Mouse (Mus musculus) adrenal gland, postnatal 14 days (tissue): ENCODE data around the gene Samd8. TPM values are rescaled to one million over a fixed set of nuclear protein-coding genes. Genes with fewer than 3 reads are reported as not detected.
A peak's percentile ranks its signal among the peaks of the same experiment; 100 is the strongest.

Experiments used
- DNase-seq: peaks from one replicate; pipeline ENCODE4 v3.0.0; 2021; ENCODE audit warnings: mixed read lengths
- total RNA-seq: library from RNA; stranded (reverse); gene quantifications from 2 replicates; pipeline ENCODE4 v1.2.3, GENCODE M21; 2021

Gene Samd8
- total RNA-seq, 1 experiment from 2014 or later, result 36.9 TPM

DNA sequence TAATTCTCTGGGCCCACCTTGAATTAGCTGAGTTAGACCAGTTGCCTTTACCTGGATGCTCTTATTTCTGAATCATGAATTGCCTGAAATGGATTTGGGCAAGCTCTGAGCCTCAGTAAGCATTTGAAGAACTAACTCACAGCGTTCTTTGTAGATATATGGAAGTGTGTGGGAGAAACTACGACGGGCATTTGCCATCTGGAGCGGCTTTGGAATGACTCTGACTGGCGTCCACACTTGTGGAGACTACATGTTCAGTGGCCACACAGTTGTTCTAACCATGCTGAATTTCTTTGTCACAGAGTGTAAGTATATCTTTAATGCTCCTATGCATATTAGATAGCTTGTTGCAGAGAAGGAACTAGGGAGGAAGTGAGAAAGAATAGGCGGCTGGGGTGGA, 41.9 kb downstream of the Samd8 start:
- no peak for DNase-seq

DNA sequence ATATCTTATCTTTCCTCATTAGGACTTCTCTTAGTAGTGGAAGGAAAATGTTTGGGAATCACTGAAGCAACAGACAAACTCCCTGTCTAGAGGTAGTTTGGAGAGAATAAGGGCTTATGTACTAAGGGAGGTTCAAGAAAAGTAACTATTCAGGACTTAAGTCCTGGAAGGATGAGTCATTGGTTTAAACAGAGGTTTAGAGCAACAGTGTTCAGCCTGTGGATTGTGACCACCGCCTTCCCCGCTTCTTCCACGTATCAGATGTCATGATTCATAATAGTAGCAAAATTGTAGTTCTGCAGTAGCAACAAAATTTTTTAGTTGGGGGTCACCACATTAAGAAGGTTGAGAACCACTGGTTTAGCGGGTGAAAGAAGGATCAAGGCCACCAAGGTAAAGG, 50.3 kb downstream of the Samd8 start:
- no peak for DNase-seq

DNA sequence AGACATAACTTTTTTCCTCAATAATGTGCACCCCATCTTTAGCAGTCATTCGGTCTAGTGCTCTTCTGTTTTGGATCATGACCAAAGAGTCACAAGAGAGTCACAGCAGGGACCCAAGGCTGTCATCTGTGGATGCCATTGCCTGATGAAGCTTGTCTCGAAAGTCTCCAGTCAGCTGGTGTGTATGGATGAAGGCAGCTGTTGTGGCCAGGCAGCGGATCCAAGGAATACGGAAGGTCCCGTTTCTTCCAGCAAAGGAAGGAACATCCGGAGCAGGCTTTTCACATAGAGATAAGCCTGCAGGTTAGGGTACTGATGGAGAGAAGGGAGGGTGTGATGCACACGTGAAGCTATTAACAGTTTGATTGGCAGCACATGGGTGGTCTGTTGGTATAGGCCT, 51.3 kb downstream of the Samd8 start:
- DNase-seq, result no peak

DNA sequence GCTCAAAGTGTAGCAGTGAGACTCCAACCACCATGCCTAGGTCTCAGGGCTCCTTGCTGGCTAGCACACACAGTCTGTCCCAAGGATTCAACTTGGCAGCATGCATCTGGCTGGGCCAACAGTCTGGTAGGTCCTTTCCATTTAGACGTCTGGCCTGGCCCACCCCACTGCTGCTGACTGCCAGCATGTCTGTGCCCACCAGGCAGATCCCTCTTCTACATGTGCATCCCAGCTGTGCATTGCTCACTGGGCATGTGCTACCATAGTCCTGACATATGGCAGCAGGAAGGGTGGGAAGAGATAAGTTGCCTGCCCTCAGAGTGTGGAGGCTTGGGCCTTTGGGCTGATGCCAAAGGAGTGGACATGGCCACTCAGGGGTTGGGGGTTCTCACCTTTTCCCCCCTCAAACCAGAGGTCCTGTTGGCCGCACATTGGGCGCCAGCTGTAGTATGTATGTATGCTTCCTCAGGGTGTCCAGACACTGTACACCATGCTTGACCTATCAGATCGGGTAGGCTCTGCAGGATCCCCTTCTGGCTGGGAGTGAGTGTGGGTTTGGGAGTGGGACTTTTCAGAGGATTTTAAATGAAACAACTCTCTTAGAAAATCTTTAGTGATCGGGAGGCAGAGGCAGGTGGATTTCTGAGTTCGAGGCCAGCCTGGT, 52.3 kb downstream of the Samd8 start:
- DNase-seq, result no peak

DNA sequence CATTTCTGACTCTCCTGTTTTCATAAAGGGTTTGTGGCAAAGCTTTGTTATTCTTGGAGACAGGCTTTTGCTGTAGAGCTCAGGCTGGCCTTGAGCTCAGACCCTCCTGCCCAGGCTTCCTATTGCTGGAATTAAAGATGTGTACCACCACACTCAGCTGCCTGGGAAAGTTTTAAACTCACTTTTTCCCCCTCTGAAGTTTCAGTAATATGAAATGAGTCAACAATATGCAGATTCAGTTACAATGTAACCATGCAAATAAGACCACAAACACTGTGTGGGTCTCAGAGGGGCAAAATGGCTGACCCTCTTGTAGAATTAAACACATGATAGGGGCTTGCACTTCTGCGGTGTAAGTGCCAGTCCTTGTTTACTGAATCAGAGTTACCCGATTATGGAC, 55.9 kb downstream of the Samd8 start:
- DNase-seq, result no peak

DNA sequence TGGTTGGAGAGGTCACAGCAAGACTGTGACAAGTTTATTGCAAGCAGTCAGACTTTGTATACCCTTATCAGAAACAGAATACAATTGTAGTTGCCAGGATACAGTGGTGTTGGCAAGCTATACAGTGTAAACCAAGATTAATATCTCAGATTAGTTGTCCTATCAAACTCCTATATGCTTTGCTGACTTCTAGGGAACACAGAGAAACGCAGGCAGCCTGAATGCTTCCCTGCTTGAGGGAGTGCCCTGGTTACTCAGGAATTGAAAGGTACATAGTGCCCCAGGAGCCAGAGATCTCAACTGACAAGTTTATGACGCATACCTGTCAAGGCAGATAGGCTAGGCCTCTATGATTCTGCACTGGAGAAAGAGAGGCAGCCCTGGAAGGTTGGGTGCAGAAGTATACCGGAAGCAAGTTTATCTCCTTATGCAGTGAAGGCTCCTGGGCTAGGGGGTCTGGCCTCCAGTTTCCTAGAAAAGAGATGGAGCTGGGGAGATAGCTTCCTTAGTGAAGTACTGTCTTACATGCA, 56.4 kb downstream of the Samd8 start:
- DNase-seq, result no peak

DNA sequence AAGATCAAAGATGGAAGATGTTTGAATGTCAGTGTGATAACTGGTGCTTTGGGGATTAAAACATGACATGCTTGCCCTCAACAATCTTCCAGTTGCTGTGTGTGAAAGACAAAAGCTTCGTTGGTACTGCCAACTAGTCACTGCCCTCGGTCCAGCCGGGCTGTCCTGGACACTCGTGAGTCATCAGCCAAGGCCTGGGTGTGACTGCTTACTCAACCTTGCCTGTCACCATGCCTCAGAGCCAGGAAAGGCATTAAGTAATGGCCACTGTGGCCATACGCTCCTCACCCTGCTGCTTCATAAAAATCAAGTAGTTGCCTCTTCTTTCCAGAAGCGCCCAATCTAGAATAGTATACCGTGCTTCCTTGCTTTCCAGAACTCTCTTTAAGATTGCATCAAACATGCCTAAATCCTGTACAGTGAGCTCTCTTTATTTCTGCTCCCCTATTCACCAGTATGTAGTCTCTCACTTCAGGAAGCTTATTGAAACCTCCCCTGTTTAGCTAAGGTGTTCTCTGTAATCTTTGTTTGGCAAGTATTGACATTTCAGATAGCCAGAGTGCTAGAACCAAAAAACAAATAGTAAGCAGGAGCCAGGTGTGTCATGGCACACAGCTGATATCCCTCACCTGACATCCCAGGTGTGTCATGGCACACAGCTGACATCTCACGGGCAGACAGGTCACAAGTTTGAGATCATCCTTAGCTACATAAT, 58.0 kb downstream of the Samd8 start:
- DNase-seq, result peak; percentile 84

DNA sequence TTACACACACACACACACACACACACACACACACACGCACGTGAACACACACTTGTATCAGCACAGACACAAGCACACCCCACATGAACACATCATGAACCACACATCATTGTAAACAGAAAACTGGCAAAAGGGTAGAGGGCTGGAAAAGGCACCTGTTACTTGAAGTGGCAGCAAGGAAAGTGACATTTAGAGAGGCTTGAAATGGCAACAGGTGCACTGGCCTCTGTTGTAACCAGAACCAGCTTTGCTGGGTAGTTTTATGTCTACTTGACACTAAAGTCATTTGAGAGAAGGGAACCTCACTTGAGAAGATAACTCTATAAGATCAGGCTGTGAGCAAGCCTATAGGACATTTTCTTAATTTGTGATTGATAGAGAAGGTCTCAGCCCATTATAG, 59.1 kb downstream of the Samd8 start:
- DNase-seq, result no peak

DNA sequence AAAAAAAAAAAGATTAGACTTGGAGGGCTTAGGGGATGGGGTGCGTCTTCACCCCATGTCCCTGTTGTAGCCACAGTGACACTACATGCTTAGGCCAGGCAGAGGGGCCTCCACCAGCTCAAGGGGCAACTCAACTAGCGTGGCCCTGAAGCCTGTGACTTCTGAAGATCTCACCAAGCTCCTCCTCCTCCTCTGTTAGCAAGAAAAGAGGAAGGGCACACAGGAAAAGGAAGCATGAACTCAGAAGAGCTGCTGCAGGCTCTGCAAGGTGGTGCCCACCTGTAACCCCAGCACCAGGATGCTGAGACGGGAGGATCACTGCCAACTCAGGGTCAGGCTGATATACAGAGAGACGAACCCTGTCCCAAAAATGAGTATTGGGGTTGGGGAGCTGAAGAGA, 61.0 kb downstream of the Samd8 start:
- DNase-seq, result no peak

DNA sequence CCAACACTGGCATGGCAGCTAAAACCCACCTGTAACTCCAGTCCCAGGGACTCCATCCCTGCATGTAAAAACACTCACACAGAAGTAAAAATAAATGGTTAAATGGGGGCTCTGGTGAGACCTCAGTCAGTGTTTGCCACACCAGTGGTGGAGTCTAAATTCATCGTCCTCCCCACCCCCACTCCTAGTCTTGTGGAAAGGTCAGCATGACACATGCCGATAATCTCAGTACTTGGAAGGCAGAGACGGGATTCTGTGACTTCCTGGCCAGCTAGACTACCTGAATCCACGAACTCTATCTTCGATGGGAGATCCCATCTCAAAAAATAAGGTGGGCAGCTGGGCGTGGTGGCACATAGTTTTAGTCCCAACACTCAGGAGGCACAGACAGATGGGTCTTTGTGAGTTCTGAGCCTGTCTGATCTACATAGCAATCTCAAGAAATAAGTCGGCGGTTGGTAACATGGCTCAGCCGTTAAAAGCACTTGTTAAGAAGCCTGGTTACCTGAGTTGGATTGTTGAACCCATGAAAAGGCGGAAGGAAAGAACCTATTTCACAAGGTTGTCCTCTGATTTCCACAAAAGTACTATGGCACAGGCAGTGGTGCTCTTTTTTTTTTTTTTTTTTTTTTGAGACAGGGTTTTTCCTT, 61.5 kb downstream of the Samd8 start:
- peak; percentile 43 for DNase-seq

DNA sequence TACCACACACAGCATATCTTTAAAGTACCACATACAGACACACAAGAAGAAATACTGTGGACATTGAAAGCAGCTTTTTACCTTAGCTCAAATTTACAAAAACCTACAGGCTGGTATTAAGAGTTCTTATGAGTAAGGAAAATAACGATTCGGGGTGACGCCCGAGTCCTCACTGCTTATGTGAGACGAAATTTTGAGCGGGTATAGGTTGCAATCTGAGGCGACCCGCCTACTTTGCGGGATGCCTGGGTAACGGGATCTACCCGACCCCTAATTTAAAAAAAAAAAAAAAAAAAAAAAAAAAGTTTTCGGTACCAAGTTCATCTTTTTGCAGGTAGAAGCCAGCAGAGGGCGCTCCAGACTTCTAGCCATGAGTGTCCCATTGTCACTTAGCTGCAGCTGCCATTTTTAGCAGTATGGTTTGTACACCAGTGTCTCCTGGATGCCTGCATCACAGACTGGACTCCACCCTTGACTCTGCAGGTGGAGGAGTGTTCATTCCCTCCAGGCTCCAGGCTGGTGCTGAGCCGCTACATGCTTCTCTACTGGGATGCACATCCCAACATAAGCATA, 62.3 kb downstream of the Samd8 start:
- peak; percentile 86 for DNase-seq

DNA sequence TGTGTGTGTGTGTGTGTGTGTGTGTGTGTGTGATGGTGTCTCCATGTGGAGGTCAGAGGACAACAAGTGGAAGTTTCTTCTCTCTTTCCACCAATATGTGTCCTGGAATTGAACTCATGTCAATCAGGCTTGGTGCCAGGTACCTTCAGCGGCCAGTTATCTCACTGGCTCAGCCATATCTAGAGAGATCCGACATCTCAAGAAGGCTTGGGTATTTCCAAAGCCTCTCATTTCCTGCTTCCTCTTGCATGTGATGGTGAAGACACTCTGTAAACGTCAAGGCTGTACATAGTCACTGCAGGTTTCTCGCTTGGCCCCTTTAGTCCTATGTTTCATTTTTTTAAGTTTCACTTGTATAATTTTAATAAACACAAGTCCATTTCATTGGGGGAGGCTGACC, 62.9 kb downstream of the Samd8 start:
- no peak for DNase-seq

DNA sequence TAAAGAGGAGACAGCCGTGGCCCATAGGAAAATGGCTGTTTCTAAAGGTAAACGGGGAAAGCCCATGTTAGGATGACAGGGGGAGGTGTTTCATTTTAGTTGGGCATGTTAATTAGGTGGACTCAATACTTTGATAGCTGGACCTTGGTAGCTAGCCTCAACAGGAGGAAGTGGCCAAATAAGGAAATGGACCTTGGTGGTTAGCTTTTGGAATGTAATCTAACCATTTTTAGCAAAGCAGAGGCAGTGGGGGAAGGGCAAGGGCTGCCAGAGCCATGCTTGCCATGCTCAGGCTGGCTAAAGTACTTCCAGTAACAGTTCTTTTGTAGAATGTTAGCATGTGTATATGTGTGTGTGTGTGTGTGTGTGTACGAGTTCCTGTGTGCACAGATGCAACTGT, 63.5 kb downstream of the Samd8 start:
- peak; percentile 63 for DNase-seq

DNA sequence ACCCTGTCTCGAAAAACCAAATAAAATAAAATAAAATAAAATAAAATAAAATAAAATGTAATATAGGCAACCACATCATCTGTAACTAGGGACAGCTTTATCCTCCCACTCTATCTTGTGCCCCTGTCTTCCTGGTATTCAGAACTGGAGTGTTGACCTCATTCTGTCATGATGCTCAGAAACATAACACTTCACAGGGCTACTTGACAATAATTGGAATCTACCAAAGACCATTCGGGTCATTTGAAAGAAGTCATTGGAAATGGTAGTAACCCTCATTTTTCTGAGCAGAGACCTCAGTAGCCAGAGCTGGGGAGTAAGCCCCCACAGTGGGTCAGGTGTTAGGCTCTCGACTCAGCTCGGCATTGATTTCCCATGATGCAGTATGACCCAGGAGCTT, 64.3 kb downstream of the Samd8 start:
- no peak for DNase-seq

DNA sequence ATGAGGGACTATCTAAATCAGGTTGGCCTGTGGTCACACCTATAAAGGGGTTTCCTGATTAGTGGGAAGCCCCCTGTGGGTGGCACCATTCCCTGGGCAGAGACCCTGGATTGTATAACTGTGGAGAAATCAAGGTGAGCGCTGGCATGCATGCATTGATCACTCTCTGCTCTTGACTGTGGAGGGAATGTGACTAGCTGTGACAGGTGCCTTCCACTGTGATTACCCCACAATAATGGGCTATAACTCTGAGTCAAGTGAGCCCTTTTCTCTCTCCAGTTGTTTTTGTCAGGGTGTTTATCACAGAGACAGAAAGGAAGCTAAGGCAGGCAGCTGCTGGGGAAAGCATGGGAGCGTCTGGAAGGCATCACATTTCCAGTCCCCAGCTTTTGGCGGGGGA, 65.9 kb downstream of the Samd8 start:
- no peak for DNase-seq

DNA sequence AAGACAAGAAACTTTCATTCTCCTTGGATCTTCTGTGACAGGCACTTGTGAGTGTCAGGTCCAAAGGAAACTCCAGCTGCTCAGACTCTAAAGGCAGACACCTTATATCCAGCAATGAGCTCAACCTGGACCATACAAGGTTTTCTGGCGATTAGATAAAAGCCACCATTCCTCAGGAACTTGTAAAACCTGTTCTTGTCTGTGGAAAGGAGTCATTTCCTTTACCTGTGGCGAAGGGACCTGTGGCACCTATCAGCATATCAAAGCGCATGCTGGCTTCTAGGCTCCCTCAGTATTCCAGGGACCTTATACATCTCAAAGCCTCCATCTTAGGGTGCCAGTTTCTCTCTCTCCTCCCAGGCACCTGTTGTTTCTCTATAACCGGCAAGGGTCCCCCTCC, 67.1 kb downstream of the Samd8 start:
- DNase-seq, result no peak

DNA sequence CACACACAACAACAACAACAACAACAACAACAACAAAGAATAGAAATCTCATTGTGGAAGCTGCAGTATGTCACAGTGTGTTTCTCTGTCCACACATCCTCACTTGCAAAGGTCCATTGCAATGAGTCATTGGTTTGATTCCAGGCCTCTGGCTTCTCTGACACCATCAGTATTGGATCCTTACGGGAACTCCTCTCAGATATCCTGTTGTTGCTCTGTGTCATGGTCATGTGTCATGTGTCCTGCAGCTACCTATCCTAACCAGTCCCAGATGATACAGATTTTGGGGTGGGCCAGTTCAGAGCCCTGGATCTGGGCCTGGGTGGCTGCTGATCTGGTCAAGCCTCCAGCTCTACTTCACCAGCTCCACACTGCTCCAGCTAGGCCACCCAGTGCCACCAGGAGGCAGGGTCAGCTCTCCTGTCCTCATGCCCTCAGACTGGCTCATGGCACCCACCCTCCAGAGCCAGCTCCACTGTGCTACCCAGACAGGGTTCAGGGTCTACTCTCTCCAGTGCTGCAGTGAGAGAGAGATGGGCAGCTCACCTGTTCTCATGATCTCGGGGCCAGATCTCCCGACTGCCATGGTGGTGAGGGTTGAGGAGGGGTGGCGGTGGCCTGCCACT, 70.7 kb downstream of the Samd8 start:
- peak; percentile 21 for DNase-seq

DNA sequence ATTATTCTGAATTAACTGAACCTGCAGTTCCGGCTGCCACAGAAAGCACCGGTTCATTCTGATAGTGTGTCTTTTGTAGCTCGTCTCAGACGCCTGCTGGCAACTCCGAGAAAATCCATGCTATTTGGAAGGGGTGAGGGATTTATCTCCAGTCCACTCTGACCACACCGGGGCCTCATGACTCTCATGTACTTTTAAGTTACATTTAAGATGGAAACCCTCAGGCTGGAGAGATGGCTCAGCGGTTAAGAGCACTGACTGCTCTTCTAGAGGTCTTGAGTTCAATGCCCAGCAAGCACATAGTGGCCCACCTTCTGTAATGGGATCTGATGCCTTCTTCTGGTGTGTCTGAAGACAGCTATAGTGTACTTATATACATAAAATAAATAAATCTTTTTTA, 72.0 kb downstream of the Samd8 start:
- no peak for DNase-seq

DNA sequence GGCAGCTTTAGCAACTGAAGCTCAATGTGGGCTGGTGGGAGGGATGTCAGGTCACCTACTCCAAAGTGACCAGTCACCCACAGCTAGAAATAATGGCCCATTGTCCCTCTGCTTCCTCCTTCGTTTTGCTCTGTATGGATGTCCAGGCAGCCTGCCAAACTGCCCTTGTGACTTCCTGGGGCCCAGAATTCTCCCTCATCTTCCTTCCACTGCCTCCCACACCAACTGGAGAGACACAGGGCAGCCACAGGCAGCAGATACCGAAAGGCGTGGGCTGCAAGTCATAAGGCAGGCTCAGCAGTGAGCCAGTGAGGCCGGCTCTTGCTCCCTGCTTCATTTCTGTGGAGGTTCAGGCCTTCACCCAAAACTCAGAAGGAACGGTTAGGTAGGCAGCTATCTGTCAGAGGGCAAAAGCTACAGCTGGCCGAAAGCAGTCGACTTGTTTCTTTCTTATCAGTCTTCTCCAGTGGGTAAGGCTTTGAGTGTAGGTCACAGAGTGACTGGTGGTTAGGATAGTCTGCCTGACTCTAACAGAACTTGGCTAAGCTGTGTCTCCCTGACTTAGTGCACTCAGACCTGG, 72.6 kb downstream of the Samd8 start:
- peak; percentile 84 for DNase-seq

DNA sequence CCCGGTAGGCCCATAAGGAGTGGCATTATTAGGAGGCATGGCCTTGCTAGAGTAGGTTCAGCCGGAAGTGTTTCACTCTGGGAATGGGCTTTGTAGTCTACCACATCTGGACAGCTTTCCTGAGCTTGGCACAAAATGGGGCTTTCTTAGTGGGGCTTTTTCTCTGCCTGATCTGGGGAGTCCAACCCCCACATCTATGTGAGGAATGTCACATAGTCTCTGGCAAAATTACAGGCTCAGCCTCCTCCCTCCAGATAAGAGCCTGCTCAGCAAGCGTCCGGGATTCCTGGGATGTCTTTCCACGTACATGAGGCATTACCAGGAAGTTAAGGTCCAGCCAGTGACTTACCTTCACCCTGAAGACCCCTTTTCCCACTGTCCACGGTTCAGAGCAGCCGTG, 73.6 kb downstream of the Samd8 start:
- no peak for DNase-seq

DNA sequence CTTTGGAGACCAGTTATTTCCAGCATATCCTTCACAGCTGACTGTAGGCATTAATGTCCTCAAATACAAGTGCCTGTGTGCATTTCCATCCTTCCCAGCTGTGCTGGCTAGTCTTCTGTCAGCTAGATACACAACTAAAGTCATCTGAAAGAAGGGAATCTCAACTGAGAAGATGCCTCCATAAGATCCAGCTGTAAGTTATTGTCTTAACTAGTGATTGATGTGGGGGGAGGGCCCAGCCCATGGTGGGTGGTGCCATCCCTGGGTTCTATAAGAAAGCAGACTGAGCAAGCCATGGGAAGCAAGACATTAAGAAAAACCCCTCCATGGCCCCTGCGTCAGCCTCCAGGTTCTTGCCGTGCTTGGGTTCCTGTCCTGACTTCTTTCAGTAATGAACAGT, 74.6 kb downstream of the Samd8 start, which contains the start of gene Vdac2:
Gene Vdac2 (plus strand): TSS at position 301 of the 400 bp plus-strand sequence.
- DNase-seq, result no peak
